Mouse (Mus musculus) midbrain, embryonic 13.5 days (tissue): ENCODE results near the gene Mief1. TPM values are rescaled to one million over a fixed set of nuclear protein-coding genes. Genes with fewer than 3 reads are reported as not detected.

Source experiments
- ATAC-seq: fragments of 200-750 bp; cut with Nextera tagmentation; 2 replicates; pipeline ENCODE4 v1.8.0; 2017; ENCODE audit warnings: mild to moderate bottlenecking, moderate TSS enrichment, moderate library complexity
- H3K27ac ChIP-seq: fragments of 300-500 bp; sonication (generic); 2 replicates; pipeline ENCODE4 v1.5.1; 2015; ENCODE audit warnings: inconsistent platforms, mild to moderate bottlenecking, moderate library complexity
- H3K27me3 ChIP-seq: fragments of 300-500 bp; sonication (generic); 2 replicates; pipeline ENCODE4 v1.6.1; 2015; ENCODE audit warnings: mild to moderate bottlenecking, inconsistent platforms
- H3K36me3 ChIP-seq: fragments of 300-500 bp; sonication (generic); 2 replicates; pipeline ENCODE4 v1.6.1; 2015; ENCODE audit warnings: mild to moderate bottlenecking, inconsistent platforms
- H3K4me1 ChIP-seq: fragments of 300-500 bp; sonication (generic); replicated peaks from 2 replicates; pipeline ENCODE4 v1.6.1; 2015; ENCODE audit warnings: inconsistent platforms
- H3K4me2 ChIP-seq: fragments of 300-500 bp; sonication (generic); replicated peaks from 2 replicates; pipeline ENCODE4 v1.6.1; 2015; ENCODE audit warnings: moderate library complexity, mild to moderate bottlenecking, inconsistent platforms
- H3K4me3 ChIP-seq: fragments of 300-500 bp; sonication (generic); replicated peaks from 2 replicates; pipeline ENCODE4 v1.5.1; 2015; ENCODE audit warnings: mild to moderate bottlenecking, inconsistent platforms
- H3K9ac ChIP-seq: fragments of 300-500 bp; sonication (generic); replicated peaks from 2 replicates; pipeline ENCODE4 v1.6.1; 2015; ENCODE audit warnings: mild to moderate bottlenecking, inconsistent platforms
- H3K9me3 ChIP-seq: fragments of 300-500 bp; sonication (generic); 2 replicates; pipeline ENCODE4 v1.6.1; 2016; ENCODE audit warnings: mild to moderate bottlenecking, inconsistent platforms
- WGBS: fragments of 180-500 bp; shearing (Covaris S2); methylation state at CpG from one replicate; pipeline ENCODE4 v1.1.7; 2015; 5-methylcytosine and 5-hydroxymethylcytosine counted together
- polyA plus RNA-seq: library from polyadenylated mRNA; unstranded; fragments of >200 nt; fragmentation: Nextera tagmentation; extraction: Ambion mirVana; gene quantifications from 2 replicates; pipeline ENCODE4 v1.2.1, GENCODE M21; 2015

Gene Mief1
- polyA plus RNA-seq, 1 experiment from 2014 or later = 43.8 TPM

GRCm38 (mm10) chr15:80215716-80216479, 17.9 kb upstream of the Mief1 start:
- peaks cover 46% of the 10 kb centered on the region for H3K36me3 ChIP-seq
- no peaks in the 10 kb centered on the region for H3K9me3 ChIP-seq
- no peak overlapping the region for H3K27ac ChIP-seq
- no peak; the same call in 1 of the 2 replicates for ATAC-seq
- H3K27me3 ChIP-seq = no peaks in the 10 kb centered on the region
- 0 out of 2 replicates have a peak, but pooled peaks cover 5% of the 10 kb centered on the region for H3K4me1 ChIP-seq
- H3K9ac ChIP-seq = no peak overlapping the region
- WGBS = 14% methylated on average over 10 of the region's 10 CpGs
- no peak overlapping the region for H3K4me2 ChIP-seq
- no peak overlapping the region for H3K4me3 ChIP-seq

- WGBS = 74% methylated on average over 9 of the region's 9 CpGs
Measured at GRCm38 (mm10) chr15:80216480-80216820, 17.4 kb upstream of the Mief1 start.

GRCm38 (mm10) chr15:80217476-80217875, 16.3 kb upstream of the Mief1 start:
- peaks cover 30% of the 10 kb centered on the region for H3K36me3 ChIP-seq
- H3K4me3 ChIP-seq = no peak overlapping the region
- ATAC-seq = no peak
- no peaks in the 10 kb centered on the region for H3K27me3 ChIP-seq
- no peak overlapping the region for H3K27ac ChIP-seq
- 0 out of 2 replicates have a peak, but pooled peaks cover 5% of the 10 kb centered on the region for H3K4me1 ChIP-seq
- H3K9me3 ChIP-seq = no peaks in the 10 kb centered on the region
- WGBS = 93% methylated on average over 10 of the region's 10 CpGs
- H3K9ac ChIP-seq = no peak overlapping the region
- H3K4me2 ChIP-seq = no peak overlapping the region

More at GRCm38 (mm10) chr15:80216480-80216820, 17.4 kb upstream of the Mief1 start:
- Histone ChIP-seq H3K4me2 (no peak overlapping the region), H3K27ac (no peak overlapping the region), H3K9me3 (no peaks in the 10 kb centered on the region), H3K27me3 (no peaks in the 10 kb centered on the region), H3K9ac (no peak overlapping the region), H3K4me3 (no peak overlapping the region), H3K36me3 (peaks cover 40% of the 10 kb centered on the region), H3K4me1 (0 out of 2 replicates have a peak, but pooled peaks cover 5% of the 10 kb centered on the region)
- ATAC-seq = no peak

- Histone ChIP-seq H3K4me3 (no peak overlapping the region), H3K9ac (no peak overlapping the region), H3K36me3 (peaks cover 13% of the 10 kb centered on the region), H3K4me1 (0 out of 2 replicates have a peak, but pooled peaks cover 5% of the 10 kb centered on the region), H3K4me2 (0 out of 2 replicates have a peak overlapping the region, but pooled peaks have one; percentile 5), H3K27ac (no peak overlapping the region), H3K9me3 (no peaks in the 10 kb centered on the region), H3K27me3 (no peaks in the 10 kb centered on the region)
- ATAC-seq = no peak
- WGBS = 50% methylated on average over 14 of the region's 14 CpGs
Measured at GRCm38 (mm10) chr15:80219211-80219610, 14.6 kb upstream of the Mief1 start.

- Histone ChIP-seq H3K4me2 (no peak overlapping the region), H3K27me3 (no peaks in the 10 kb centered on the region), H3K36me3 (peaks cover 9% of the 10 kb centered on the region; the same call in 1 of the 2 replicates), H3K4me1 (0 out of 2 replicates have a peak, but pooled peaks cover 5% of the 10 kb centered on the region), H3K9ac (no peak overlapping the region), H3K9me3 (no peaks in the 10 kb centered on the region), H3K27ac (no peak overlapping the region), H3K4me3 (no peak overlapping the region)
- 76% methylated on average over 4 of the region's 4 CpGs for WGBS
- no peak for ATAC-seq
Measured at GRCm38 (mm10) chr15:80219705-80220657, 13.8 kb upstream of the Mief1 start.

- Histone ChIP-seq H3K36me3 (peaks cover 5% of the 10 kb centered on the region; the same call in 1 of the 2 replicates), H3K27me3 (no peaks in the 10 kb centered on the region), H3K4me2 (no peak overlapping the region), H3K27ac (no peak overlapping the region), H3K4me1 (0 out of 2 replicates have a peak, but pooled peaks cover 5% of the 10 kb centered on the region), H3K4me3 (no peak overlapping the region), H3K9ac (no peak overlapping the region), H3K9me3 (no peaks in the 10 kb centered on the region)
- whole genome bisulfite sequencing = 73% methylated on average over 8 of the region's 8 CpGs
- no peak for ATAC-seq
Measured at GRCm38 (mm10) chr15:80221031-80221430, 12.8 kb upstream of the Mief1 start.

GRCm38 (mm10) chr15:80223751-80224150, 10.1 kb upstream of the Mief1 start:
- WGBS = 91% methylated on average over 7 of the region's 7 CpGs

GRCm38 (mm10) chr15:80225208-80225607, 8.6 kb upstream of the Mief1 start:
- H3K4me3 ChIP-seq = no peak overlapping the region
- no peak overlapping the region for H3K27ac ChIP-seq
- WGBS = 26% methylated on average over 9 of the region's 9 CpGs
- ATAC-seq = 0 out of 2 replicates have a peak, but pooled peaks have one; percentile 27
- H3K27me3 ChIP-seq = no peaks in the 10 kb centered on the region
- no peaks in the 10 kb centered on the region for H3K36me3 ChIP-seq
- H3K4me2 ChIP-seq = no peak overlapping the region
- peaks cover 5% of the 10 kb centered on the region; the same call in 1 of the 2 replicates for H3K4me1 ChIP-seq
- H3K9me3 ChIP-seq = no peaks in the 10 kb centered on the region
- H3K9ac ChIP-seq = no peak overlapping the region

More at GRCm38 (mm10) chr15:80223751-80224150, 10.1 kb upstream of the Mief1 start:
- H3K27me3 ChIP-seq = no peaks in the 10 kb centered on the region
- H3K4me2 ChIP-seq = no peak overlapping the region
- no peaks in the 10 kb centered on the region for H3K36me3 ChIP-seq
- H3K9ac ChIP-seq = no peak overlapping the region
- ATAC-seq = no peak
- H3K4me1 ChIP-seq = peaks cover 10% of the 10 kb centered on the region; the same call in 1 of the 2 replicates
- no peaks in the 10 kb centered on the region for H3K9me3 ChIP-seq
- no peak overlapping the region for H3K4me3 ChIP-seq
- H3K27ac ChIP-seq = no peak overlapping the region

- ATAC-seq = no peak
- Histone ChIP-seq H3K4me3 (no peak overlapping the region), H3K27me3 (no peaks in the 10 kb centered on the region), H3K27ac (no peak overlapping the region), H3K4me2 (no peak overlapping the region), H3K36me3 (no peaks in the 10 kb centered on the region), H3K9ac (no peak overlapping the region), H3K9me3 (no peaks in the 10 kb centered on the region), H3K4me1 (peaks cover 5% of the 10 kb centered on the region; the same call in 1 of the 2 replicates)
- WGBS = 51% methylated on average over 2 of the region's 2 CpGs
Measured at GRCm38 (mm10) chr15:80225796-80226195, 8.0 kb upstream of the Mief1 start.

- H3K4me1 ChIP-seq = peaks cover 8% of the 10 kb centered on the region
- 65% methylated on average over 17 of the region's 17 CpGs for WGBS
- H3K9ac ChIP-seq = no peak overlapping the region
- no peaks in the 10 kb centered on the region for H3K27me3 ChIP-seq
- no peak for ATAC-seq
- H3K4me3 ChIP-seq = no peak overlapping the region
- no peaks in the 10 kb centered on the region for H3K9me3 ChIP-seq
- H3K27ac ChIP-seq = peak overlapping the region; percentile 26; the same call in 1 of the 2 replicates
- no peak overlapping the region for H3K4me2 ChIP-seq
- H3K36me3 ChIP-seq = no peaks in the 10 kb centered on the region
Measured at GRCm38 (mm10) chr15:80228071-80228800, 5.6 kb upstream of the Mief1 start.

- Histone ChIP-seq H3K36me3 (peaks cover 18% of the 10 kb centered on the region), H3K27me3 (no peaks in the 10 kb centered on the region), H3K4me3 (no peak overlapping the region), H3K9me3 (no peaks in the 10 kb centered on the region), H3K4me1 (peaks cover 24% of the 10 kb centered on the region), H3K4me2 (no peak overlapping the region), H3K9ac (no peak overlapping the region), H3K27ac (no peak overlapping the region)
- no peak for ATAC-seq
- 31% methylated on average over 2 of the region's 2 CpGs for WGBS
Measured at GRCm38 (mm10) chr15:80232331-80232730, 1.5 kb upstream of the Mief1 start.
